Mouse (Mus musculus): Measurements from ENCODE around the gene Mylk2. TPM values are rescaled to one million over a fixed set of nuclear protein-coding genes. Genes with fewer than 3 reads are reported as not detected.
A peak's percentile ranks its signal among the peaks of the same experiment; 100 is the strongest.

The Mylk2 gene
- total RNA-seq, 2 experiments from 2014 or later, result not detected

DNA sequence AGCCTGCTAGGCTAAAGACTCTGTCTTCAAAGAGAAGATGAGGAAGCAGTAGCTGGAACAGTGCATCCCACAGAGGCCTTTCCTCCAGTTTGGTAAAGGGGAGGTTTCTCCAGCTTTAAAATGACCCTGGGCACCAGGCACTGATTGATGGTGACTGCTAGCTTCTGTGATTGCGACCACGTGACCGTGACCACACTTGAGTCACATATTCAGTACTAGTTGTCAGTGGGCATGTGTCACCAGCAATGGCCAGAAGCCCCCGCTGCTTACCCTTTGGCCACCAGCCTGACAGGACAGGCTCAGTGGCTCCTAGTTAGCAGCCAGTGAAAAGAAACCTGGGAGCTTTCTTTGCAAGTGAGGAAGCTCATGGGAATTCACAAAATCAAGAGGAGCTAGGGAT, 7.6 kb upstream of the Mylk2 start:
- no peak overlapping the region for H3K4me3 ChIP-seq
- TF ChIP-seq CTCF (conservative IDR thresholded peaks at IDR 0.05), result no peak
- H3K27ac ChIP-seq, result no peak overlapping the region
- DNase-seq (ENCODE audit: low spot score in 2 of 2), result no peak

- H3K4me3 ChIP-seq, result no peak overlapping the region
- no peak overlapping the region for H3K27ac ChIP-seq
- DNase-seq (ENCODE audit: low spot score in 2 of 2), result no peak
- no peak for TF ChIP-seq CTCF (conservative IDR thresholded peaks at IDR 0.05)
Measured at GRCm38 (mm10) chr2:152904127-152904643, 7.0 kb upstream of the Mylk2 start.

- TF ChIP-seq CTCF (conservative IDR thresholded peaks at IDR 0.05), result no peak
- DNase-seq (ENCODE audit: low spot score in 2 of 2), result no peak
- no peak overlapping the region for H3K27ac ChIP-seq
- H3K4me3 ChIP-seq, result no peak overlapping the region
Measured at GRCm38 (mm10) chr2:152905036-152905829, 5.9 kb upstream of the Mylk2 start.

DNA sequence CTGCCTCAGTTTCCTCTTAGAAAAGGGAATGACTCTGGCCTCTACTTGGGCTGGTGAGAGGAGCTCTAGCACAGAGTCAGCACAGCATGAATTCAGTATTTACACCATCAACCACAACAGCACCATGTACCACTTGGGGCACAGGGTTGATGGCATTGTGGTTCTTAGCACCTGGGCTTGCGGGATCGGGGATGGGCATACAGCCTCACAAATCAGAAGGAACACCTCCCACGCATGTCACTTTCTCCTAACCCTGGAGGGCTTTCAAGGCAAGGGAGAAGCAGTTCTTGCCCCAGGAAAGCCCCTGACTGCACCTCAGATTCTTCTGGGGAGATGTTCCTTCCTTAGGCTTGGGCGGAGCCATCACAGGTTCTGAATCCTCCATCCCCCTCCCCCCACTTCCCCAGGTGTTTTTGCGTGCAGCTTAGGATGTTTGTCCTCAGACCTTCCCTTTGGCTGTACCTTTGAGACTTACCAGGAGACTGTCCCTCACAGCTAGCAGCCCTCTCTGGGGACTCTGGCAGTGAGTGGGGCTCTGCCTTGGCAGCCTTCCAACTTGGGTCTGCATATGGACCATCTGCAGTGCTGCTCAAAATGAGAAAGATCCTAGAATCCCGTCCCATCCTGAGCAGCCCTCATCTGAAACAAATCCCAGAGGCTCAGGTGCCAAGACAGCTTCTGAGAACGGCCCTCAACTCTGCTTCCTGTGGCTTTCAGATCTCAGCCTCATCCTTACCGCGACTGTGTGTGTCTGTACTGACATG, 4.7 kb upstream of the Mylk2 start:
- no peak for TF ChIP-seq CTCF (conservative IDR thresholded peaks at IDR 0.05)
- no peak for DNase-seq (ENCODE audit: low spot score in 2 of 2)
- Histone ChIP-seq H3K27ac (no peak overlapping the region), H3K4me3 (no peak overlapping the region)

GRCm38 (mm10) chr2:152907114-152907943, 3.8 kb upstream of the Mylk2 start:
- Histone ChIP-seq H3K4me3 (no peak overlapping the region), H3K27ac (no peak overlapping the region)
- TF ChIP-seq CTCF (conservative IDR thresholded peaks at IDR 0.05), result no peak
- DNase-seq (ENCODE audit: low spot score in 2 of 2), result no peak

DNA sequence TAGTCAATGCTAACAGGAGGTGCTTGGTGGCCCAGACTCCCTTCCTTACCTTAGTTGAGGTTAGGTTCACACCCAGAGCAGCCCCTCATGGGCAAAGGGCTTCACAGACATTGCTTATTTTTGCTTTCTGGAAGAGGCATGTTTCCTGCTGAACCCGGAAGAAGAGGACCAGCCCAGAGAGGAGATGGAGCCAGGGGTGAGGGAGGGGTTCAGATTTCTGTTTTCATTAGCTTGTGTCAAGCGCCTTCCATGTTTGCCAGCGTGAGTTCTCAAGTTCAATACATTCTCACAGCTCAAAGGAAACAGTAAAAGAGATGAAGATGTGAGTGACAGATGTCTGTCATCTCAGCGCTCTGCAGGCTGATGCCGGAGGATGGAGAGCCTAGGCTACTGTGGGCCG, 1.3 kb upstream of the Mylk2 start:
- no peak for TF ChIP-seq CTCF (conservative IDR thresholded peaks at IDR 0.05)
- H3K27ac ChIP-seq, result no peak overlapping the region
- no peak overlapping the region for H3K4me3 ChIP-seq
- DNase-seq (ENCODE audit: low spot score in 2 of 2), result no peak

DNA sequence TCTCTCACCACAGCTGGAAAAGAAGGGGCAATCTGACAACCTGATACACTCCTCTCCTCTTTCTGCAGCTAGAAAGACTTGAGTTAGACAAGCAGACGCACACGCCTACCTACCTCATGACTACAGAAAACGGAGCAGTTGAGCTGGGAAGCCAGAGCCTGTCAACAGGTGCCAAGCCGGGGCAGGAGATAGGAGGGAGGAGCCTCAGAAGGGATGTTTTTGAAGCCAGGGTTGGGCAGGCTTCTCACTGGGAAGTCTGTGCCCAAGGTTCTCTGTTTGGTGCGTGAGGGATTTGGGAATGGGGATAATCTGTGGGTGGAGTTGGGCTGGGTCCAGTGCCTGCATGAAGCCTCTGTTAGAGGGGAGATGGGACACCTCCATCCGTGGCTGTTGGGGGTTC, 280 bp downstream of the Mylk2 start:
- no peak for DNase-seq (ENCODE audit: low spot score in 2 of 2)
- H3K4me3 ChIP-seq, result no peak overlapping the region
- TF ChIP-seq CTCF (conservative IDR thresholded peaks at IDR 0.05), result no peak
- H3K27ac ChIP-seq, result no peak overlapping the region

GRCm38 (mm10) chr2:152913471-152913870, 2.3 kb downstream of the Mylk2 start:
- H3K4me3 ChIP-seq, result no peak overlapping the region
- TF ChIP-seq CTCF (conservative IDR thresholded peaks at IDR 0.05), result no peak

DNA sequence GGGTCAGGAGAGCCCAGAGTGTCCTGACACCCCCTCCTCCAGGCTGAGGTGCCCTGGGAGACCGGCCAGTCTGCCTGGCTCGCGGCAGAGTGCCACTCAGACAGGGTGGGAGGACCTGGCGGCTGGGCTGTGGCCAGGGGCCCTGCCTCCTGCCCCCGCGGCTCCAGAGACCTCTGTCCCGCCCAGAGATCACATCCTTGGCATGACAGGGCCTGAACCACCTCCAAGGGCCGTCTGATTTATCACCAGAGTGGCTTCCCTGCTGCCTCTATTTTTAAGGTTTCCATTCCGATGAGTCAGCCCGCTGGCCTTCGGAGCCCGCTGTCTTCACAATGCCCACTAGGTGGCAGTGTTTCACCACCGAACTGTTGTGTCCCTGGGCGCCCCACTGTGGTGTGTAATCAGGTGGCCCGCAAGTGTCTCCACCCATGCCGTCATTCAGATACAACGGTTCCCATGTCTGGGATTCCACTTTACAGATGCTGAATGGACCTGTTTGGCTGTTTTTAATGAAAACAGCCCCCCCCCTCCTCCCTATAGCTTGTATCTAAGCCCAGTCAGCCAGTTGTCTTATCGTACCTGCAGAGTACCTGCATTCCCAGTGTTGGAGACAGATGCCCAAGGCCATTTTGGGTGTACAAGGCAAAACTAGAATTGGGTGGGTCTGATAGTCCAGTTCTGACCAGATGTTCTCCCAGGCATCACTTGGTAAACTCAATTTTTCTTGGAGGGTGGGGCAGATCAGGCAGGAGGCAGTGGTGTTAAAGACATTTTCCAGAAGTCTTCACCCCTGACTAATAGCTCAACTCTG, 3.4 kb downstream of the Mylk2 start:
- Histone ChIP-seq H3K27ac (no peak overlapping the region), H3K4me3 (no peak overlapping the region)
- DNase-seq (ENCODE audit: low spot score in 2 of 2), result peak; percentile 86 to 90
- TF ChIP-seq CTCF (conservative IDR thresholded peaks at IDR 0.05), result peak; percentile 98

More at GRCm38 (mm10) chr2:152913471-152913870, 2.3 kb downstream of the Mylk2 start:
- no peak overlapping the region for H3K27ac ChIP-seq
- no peak for DNase-seq (ENCODE audit: low spot score in 2 of 2)

- no peak overlapping the region for H3K4me3 ChIP-seq
- no peak overlapping the region for H3K27ac ChIP-seq
- no peak for TF ChIP-seq CTCF (conservative IDR thresholded peaks at IDR 0.05)
- no peak for DNase-seq (ENCODE audit: low spot score in 2 of 2)
Measured at GRCm38 (mm10) chr2:152915453-152915852, 4.3 kb downstream of the Mylk2 start.

DNA sequence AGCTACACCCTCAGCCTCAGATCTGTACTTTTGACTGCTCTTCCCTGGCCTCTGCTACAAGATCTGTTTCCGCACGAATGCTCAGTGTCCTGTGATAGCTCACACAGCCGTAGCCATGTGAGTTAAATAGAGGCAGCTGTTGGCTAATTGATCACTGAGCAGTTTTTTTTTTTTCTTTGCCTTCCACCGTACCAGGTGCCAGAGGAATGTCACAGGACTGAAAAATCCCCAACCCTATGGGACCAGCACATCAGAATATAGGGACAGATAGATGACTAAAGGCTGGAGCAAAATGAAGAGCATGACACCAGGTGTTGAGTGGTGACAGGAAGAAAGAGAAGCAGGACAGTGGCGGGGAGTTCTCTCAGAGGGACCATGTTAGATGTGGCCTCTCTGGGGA, 5.0 kb downstream of the Mylk2 start:
- DNase-seq (ENCODE audit: low spot score in 2 of 2), result no peak
- no peak overlapping the region for H3K4me3 ChIP-seq
- no peak for TF ChIP-seq CTCF (conservative IDR thresholded peaks at IDR 0.05)
- H3K27ac ChIP-seq, result no peak overlapping the region

DNA sequence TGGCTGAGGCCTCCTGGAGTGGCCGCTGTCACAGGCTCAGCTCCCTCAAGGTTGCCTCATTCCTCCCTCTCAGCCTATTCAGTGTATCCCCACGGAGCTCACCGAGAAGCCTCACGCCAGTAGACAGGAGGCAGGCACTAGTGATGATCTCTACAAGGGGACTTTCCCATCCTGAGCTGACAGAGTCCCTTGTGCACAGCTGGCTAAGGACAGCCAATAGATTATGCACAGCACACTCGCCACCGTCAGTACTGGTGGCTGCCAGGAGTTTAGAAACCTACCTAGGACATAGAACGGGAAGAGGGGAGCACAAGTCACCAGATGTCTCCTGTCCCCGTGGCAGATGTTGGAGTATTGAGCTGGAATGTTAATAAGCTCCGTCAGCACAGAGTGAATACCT, 6.5 kb downstream of the Mylk2 start:
- no peak for TF ChIP-seq CTCF (conservative IDR thresholded peaks at IDR 0.05)
- DNase-seq (ENCODE audit: low spot score in 2 of 2), result no peak

More for the DNA sequence above, 6.5 kb downstream of the Mylk2 start:
- Histone ChIP-seq H3K4me3 (no peak overlapping the region), H3K27ac (no peak overlapping the region)
